Mouse (Mus musculus): Measurements from ENCODE around the gene Paqr4.

GRCm38 (mm10) chr17:23703301-23703700 is 37.4 kb downstream of the Paqr4 start:
- TF ChIP-seq CTCF (IDR thresholded peaks at IDR 0.05; ENCODE audit: extremely low read depth, insufficient read depth, low read length): no peak
- no peak for TF ChIP-seq POLR2A (IDR thresholded peaks at IDR 0.05; ENCODE audit: extremely low read depth, insufficient read depth, low read length)

Data from cortical plate, adult 2 months (tissue).